Mouse (Mus musculus) liver, postnatal 0 days (tissue): ENCODE results near the gene Lhx9.

ENCODE experiments used
- CTCF ChIP-seq: sonication (generic); IDR thresholded peaks from 2 replicates; pipeline ENCODE4 v1.5.1; 2016; ENCODE audit warnings: antibody characterized with exemption, low read depth
- EP300 ChIP-seq: IDR thresholded peaks from 2 replicates; pipeline ENCODE4 v1.6.1; 2016; ENCODE audit warnings: antibody characterized with exemption, low read depth, mild to moderate bottlenecking

DNA sequence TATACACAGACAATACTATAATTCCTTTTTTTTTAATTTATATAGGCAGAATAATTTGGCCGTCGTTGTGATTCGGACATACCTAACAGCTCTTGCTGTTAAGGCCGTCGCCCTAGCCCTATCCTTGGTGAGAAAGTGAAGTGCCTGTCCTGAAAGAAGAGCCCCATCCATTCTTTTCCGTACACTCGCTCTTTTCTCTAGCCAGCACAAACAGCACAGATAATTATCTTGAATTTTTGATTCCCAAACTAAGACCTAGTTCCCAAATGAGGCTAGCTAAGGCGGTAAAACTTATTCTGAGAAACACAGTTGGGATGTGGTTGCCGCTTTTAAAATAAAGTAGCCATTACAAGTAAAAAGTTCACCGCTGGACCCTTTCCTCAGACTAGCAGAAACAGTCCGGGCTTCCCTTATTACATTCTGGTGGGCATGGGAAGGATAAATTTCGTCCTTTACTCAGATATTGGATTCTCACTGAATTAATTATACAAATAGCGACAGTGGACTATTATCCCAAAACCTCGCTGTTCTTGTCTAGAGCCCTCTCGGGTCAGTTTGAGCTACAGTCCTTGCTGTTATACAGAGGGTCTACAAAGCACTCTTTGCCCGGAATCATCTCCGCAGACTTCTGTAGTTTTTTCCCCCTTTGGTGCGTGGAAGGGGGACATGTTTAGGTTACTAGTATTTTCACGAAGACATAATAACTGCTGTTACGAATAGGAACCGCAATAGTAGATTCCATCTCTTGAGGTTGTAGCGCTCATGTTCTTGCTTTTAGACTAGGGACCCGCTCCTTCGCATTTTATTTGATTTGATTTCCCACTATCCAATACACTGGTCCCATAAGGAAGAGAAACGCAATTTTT, 7.7 kb downstream of the Lhx9 start:
- TF ChIP-seq CTCF (no peak), EP300 (no peak)
